Mouse (Mus musculus): Measurements from ENCODE around the gene Dido1.

- TF ChIP-seq CTCF (IDR thresholded peaks at IDR 0.05; ENCODE audit: low read depth), result no peak
- TF ChIP-seq EP300 (IDR thresholded peaks at IDR 0.05; ENCODE audit: low read depth), result no peak
Observed at GRCm38 (mm10) chr2:180703175-180703574, 6.6 kb downstream of the Dido1 start.
